Comparison of ENCODE assay signal across 19 mouse cellular contexts in genomic region chr4:49039854-49040253, GRCm38 (mm10). TPM values are rescaled to one million over a fixed set of nuclear protein-coding genes. Genes with fewer than 3 reads are reported as not detected.
"Had no signal": no experiment of that assay in that cellular context is flagged by ENCODE, and none has a peak within 500 bp of the region (broad histone marks: within the 10 kb centered on the region; RNA-seq: fewer than 3 reads in every experiment).

No protein-coding gene starts in this region.

- H3K4me1 ChIP-seq: midbrain, embryonic 10.5 days; midbrain, embryonic 13.5 days; neural tube, embryonic 13.5 days had no signal

- H3K27me3 ChIP-seq: midbrain, embryonic 13.5 days; neural tube, embryonic 13.5 days; neural tube, embryonic 15.5 days had no signal

- H3K9me3 ChIP-seq: midbrain, embryonic 10.5 days; midbrain, embryonic 13.5 days; neural tube, embryonic 13.5 days; neural tube, embryonic 15.5 days had no signal

- ATAC-seq: midbrain, embryonic 13.5 days had no signal

- H3K9ac ChIP-seq: lung, embryonic 14.5 days; midbrain, embryonic 13.5 days; neural tube, embryonic 13.5 days; neural tube, embryonic 15.5 days had no signal

- H3K27ac ChIP-seq: midbrain, embryonic 10.5 days; midbrain, embryonic 13.5 days; neural tube, embryonic 13.5 days; neural tube, embryonic 15.5 days had no signal

- H3K4me3 ChIP-seq: midbrain, embryonic 10.5 days; midbrain, embryonic 13.5 days; myocyte; neural tube, embryonic 13.5 days; neural tube, embryonic 15.5 days had no signal

- H3K4me2 ChIP-seq: lung, embryonic 14.5 days; midbrain, embryonic 13.5 days; neural tube, embryonic 13.5 days; neural tube, embryonic 15.5 days had no signal

- DNase-seq: lung, adult 18-20 months; lung, embryonic 14.5 days; lung, postnatal 10 days; lung, postnatal 4 days; retina, postnatal 1 day; right cerebral cortex, adult 18-20 months; right cerebral cortex, postnatal 25 days; right cerebral cortex, postnatal 4 days; spleen, adult 18-20 months; thymus, adult 18-20 months; thymus, postnatal 14 days; thymus, postnatal 36 days had no signal

- H3K36me3 ChIP-seq: midbrain, embryonic 10.5 days; midbrain, embryonic 13.5 days; neural tube, embryonic 13.5 days; neural tube, embryonic 15.5 days had no signal

RNA-seq across cellular contexts. Expression of gene Plppr1, which starts 19.2 kb away (rescaled TPM):
- total RNA-seq: megakaryocyte, adult 5-6 weeks; megakaryocyte-erythroid progenitor cell, adult 5-6 weeks had no signal
- polyA plus RNA-seq: myocyte had no signal
